Mouse (Mus musculus): ENCODE results near the gene Dhrs9.

The Dhrs9 gene

GRCm38 (mm10) chr2:69418294-69418881 lies 38.1 kb downstream of the Dhrs9 start:
- DNase-seq (ENCODE audit: low spot score): no peak

GRCm38 (mm10) chr2:69424829-69425228 lies 44.6 kb downstream of the Dhrs9 start:
- DNase-seq (ENCODE audit: low spot score): no peak

DNA sequence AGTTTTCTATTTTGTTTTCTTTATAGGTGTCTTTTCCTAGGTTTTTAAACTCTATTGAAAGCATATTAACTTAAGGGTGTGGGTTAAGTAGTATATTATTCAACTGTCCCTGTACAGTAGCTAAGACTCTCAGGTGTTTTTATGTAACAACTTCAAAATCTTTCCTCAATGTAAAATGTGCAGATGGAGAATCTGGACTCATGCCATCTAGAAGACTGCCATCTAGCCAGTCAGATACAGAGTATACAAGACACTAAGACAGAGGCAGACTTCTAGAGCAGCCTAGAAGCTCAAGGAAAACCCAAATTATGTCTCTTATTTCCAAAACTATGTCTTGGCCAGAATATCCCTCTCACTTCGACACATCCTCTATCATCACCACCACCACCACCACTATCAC lies 45.8 kb downstream of the Dhrs9 start:
- no peak for DNase-seq (ENCODE audit: low spot score)

- no peak for DNase-seq (ENCODE audit: low spot score)
Measured at GRCm38 (mm10) chr2:69427141-69427540, 46.9 kb downstream of the Dhrs9 start.

GRCm38 (mm10) chr2:69428116-69428515 lies 47.9 kb downstream of the Dhrs9 start:
- peak; percentile 84 for DNase-seq (ENCODE audit: low spot score)

- no peak for DNase-seq (ENCODE audit: low spot score)
Measured at GRCm38 (mm10) chr2:69441656-69442055, 61.4 kb downstream of the Dhrs9 start.

GRCm38 (mm10) chr2:69445896-69446472 lies 65.7 kb downstream of the Dhrs9 start:
- DNase-seq (ENCODE audit: low spot score): no peak

GRCm38 (mm10) chr2:69448581-69448980 lies 68.3 kb downstream of the Dhrs9 start:
- DNase-seq (ENCODE audit: low spot score): no peak

DNA sequence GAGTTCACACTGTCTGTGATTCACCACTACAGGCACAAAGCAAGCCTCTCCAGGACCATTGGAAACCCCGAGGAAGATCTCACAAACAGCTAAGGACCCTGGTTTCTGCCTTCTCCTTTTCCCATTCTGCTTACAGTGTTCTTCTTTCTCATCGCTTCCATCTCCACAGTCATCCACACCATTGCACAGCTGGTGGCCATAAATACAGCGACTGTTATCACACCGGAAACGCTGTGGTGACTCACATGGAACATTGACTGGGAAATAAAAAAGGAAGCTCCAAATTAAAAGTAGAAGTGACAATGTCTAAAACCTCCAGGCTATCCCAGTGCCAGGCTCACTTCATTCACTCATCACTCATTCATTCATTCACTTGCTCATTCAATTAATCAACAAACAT lies 70.9 kb downstream of the Dhrs9 start:
- DNase-seq (ENCODE audit: low spot score): no peak
